Mouse (Mus musculus): Measurements from ENCODE around the gene Olfr729. TPM values are rescaled to one million over a fixed set of nuclear protein-coding genes. Genes with fewer than 3 reads are reported as not detected.

Olfr729 gene
- polyA plus RNA-seq (2015; fragmentation: Nextera tagmentation; extraction: Ambion mirVana) = 0.06 TPM in 1 of 2 replicates, not detected in the other

DNA sequence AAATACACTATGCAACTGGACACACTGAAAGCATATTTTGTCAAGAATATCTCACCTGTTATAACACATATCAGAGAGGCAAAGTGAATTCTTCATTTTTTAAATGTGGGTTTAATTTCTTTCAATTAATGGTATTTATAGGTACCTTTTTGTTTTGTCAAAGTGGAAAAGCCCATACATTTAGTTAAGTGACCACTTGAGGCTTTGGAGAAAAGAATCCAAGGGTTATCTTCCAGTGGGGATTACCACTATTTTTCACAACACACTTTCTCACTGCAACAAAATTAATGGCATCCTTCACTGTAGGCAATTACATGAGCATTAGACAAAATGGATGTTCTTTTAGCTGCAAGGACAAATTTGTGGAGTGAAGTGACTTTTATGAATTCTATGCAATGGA, at the start of gene Olfr729:
TSS of gene Olfr729 (minus strand) at position 101 of the 400 bp plus-strand sequence.
- no peaks in the 10 kb centered on the region for H3K4me1 ChIP-seq
- no peak within 1 kb of the TSS for H3K9ac ChIP-seq
- no peak for ATAC-seq (ENCODE audit: insufficient number of reproducible peaks, insufficient read depth, low FRiP score, low TSS enrichment, low read depth)
- no peak within 1 kb of the TSS for H3K4me2 ChIP-seq
- no peak within 1 kb of the TSS for H3K27ac ChIP-seq
- no peaks in the 10 kb centered on the region for H3K36me3 ChIP-seq
- no peaks in the 10 kb centered on the region for H3K27me3 ChIP-seq
- H3K9me3 ChIP-seq = no peaks in the 10 kb centered on the region
- H3K4me3 ChIP-seq = no peak within 1 kb of the TSS

DNA sequence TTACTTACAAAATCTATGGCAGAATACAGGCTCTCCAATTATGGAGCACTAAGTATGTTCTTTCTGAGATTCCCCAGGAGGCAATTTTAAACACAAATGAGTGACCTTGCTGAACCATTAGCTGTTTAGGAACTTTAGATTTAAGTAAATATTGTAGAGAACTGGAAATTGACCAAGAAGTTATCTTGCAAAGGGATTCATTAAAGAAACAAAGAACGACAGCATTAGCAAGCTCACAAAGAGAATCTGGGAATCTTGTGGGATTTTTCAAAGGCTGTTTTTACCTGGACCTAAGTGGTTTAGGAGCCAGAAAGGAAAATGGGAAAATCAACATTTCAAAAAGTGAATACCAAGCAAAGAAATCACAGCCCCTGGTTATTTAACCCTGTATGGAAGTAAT, 35.4 kb upstream of the Olfr729 start, which contains the start of gene Olfr730:
TSS of gene Olfr730 (minus strand) at position 101 of the 400 bp plus-strand sequence.
- H3K4me3 ChIP-seq = no peak within 1 kb of the TSS
- no peak for ATAC-seq (ENCODE audit: insufficient number of reproducible peaks, insufficient read depth, low FRiP score, low TSS enrichment, low read depth)
- H3K9me3 ChIP-seq = no peaks in the 10 kb centered on the region
- H3K4me2 ChIP-seq = no peak within 1 kb of the TSS
- H3K27ac ChIP-seq = no peak within 1 kb of the TSS
- no peaks in the 10 kb centered on the region for H3K4me1 ChIP-seq
- no peaks in the 10 kb centered on the region for H3K27me3 ChIP-seq
- no peaks in the 10 kb centered on the region for H3K36me3 ChIP-seq
- H3K9ac ChIP-seq = no peak within 1 kb of the TSS
- WGBS = 51% methylated on average over 1 of the region's 1 CpGs

DNA sequence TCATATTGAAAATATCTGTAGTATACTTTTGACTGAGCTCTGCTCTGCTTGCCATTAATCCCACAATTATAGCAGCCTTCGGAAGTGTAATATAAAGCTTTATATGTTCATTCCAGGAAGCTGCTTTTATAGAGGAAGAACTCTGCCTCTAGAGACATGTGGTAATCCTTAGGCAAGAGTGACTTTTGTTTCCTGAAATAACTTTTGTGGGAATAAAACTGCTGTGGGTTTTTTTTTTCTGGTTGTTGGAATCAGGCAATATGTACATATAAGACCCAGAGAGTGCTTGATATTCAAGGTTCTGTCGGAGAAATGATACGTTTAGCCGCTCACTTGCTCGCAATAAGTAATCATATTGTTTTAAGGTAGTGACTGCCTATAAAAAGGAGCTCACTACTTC, 10.1 kb downstream of the Olfr729 start, which contains the start of gene Olfr728:
TSS of gene Olfr728 (minus strand) at position 101 of the 400 bp plus-strand sequence.
- no peaks in the 10 kb centered on the region for H3K4me1 ChIP-seq
- no peaks in the 10 kb centered on the region for H3K9me3 ChIP-seq
- 79% methylated on average over 5 of the region's 5 CpGs for WGBS
- H3K36me3 ChIP-seq = no peaks in the 10 kb centered on the region
- H3K27ac ChIP-seq = no peak within 1 kb of the TSS
- H3K4me3 ChIP-seq = no peak within 1 kb of the TSS
- H3K27me3 ChIP-seq = no peaks in the 10 kb centered on the region
- ATAC-seq (ENCODE audit: insufficient number of reproducible peaks, insufficient read depth, low FRiP score, low TSS enrichment, low read depth) = no peak
- H3K4me2 ChIP-seq = no peak within 1 kb of the TSS
- H3K9ac ChIP-seq = no peak within 1 kb of the TSS

DNA sequence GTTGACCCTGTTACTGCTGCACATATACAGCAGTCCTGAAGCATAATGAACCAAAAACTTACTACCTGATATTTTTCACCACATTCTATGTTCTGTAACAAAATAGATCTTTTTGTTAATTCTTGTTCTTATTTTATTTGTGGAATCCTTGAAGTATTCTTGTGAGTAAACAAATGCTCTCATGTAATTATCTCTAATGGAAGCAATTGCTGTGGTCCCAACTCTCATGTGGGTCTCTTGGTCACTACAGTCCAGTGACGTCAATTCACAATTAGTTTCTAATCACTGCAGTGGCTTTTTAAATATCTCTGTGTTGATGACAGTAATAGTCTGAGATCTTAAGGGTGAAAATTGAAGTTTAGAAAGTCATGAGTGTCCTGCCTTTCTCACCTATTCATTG, 29.8 kb downstream of the Olfr729 start, which contains the start of gene Olfr727:
TSS of gene Olfr727 (plus strand) at position 301 of the 400 bp plus-strand sequence.
- H3K9me3 ChIP-seq = no peaks in the 10 kb centered on the region
- H3K9ac ChIP-seq = no peak within 1 kb of the TSS
- H3K27ac ChIP-seq = no peak within 1 kb of the TSS
- WGBS = 80% methylated on average over 1 of the region's 1 CpGs
- no peak within 1 kb of the TSS for H3K4me3 ChIP-seq
- no peak within 1 kb of the TSS for H3K4me2 ChIP-seq
- no peaks in the 10 kb centered on the region for H3K27me3 ChIP-seq
- no peaks in the 10 kb centered on the region for H3K36me3 ChIP-seq
- no peak for ATAC-seq (ENCODE audit: insufficient number of reproducible peaks, insufficient read depth, low FRiP score, low TSS enrichment, low read depth)
- H3K4me1 ChIP-seq = no peaks in the 10 kb centered on the region

Other genes starting within 250 kb of the Olfr729 start
- gene Olfr723, start 221.1 kb downstream of the Olfr729 start, polyA plus RNA-seq (2015; fragmentation: Nextera tagmentation; extraction: Ambion mirVana) = not detected in 2 replicates
- not detected in 2 replicates for gene Olfr724, start 189.6 kb downstream of the Olfr729 start, polyA plus RNA-seq (2015; fragmentation: Nextera tagmentation; extraction: Ambion mirVana)
- gene Olfr725, start 112.5 kb downstream of the Olfr729 start, polyA plus RNA-seq (2015; fragmentation: Nextera tagmentation; extraction: Ambion mirVana) = not detected in 2 replicates
- gene Olfr726, start 62.0 kb downstream of the Olfr729 start, polyA plus RNA-seq (2015; fragmentation: Nextera tagmentation; extraction: Ambion mirVana) = not detected in 2 replicates
- not detected in 2 replicates for gene Olfr727, start 29.7 kb downstream of the Olfr729 start, polyA plus RNA-seq (2015; fragmentation: Nextera tagmentation; extraction: Ambion mirVana)
- gene Olfr728, start 10.2 kb downstream of the Olfr729 start, polyA plus RNA-seq (2015; fragmentation: Nextera tagmentation; extraction: Ambion mirVana) = not detected in 2 replicates
- gene Olfr730, start 35.3 kb upstream of the Olfr729 start, polyA plus RNA-seq (2015; fragmentation: Nextera tagmentation; extraction: Ambion mirVana) = not detected in 2 replicates
- gene Olfr731, start 89.0 kb upstream of the Olfr729 start, polyA plus RNA-seq (2015; fragmentation: Nextera tagmentation; extraction: Ambion mirVana) = not detected in 2 replicates
- not detected in 2 replicates for gene Olfr732, start 131.3 kb upstream of the Olfr729 start, polyA plus RNA-seq (2015; fragmentation: Nextera tagmentation; extraction: Ambion mirVana)
- gene Olfr733, start 148.6 kb upstream of the Olfr729 start, polyA plus RNA-seq (2015; fragmentation: Nextera tagmentation; extraction: Ambion mirVana) = 0.10 TPM in 1 of 2 replicates, not detected in the other
- not detected in 2 replicates for gene Olfr734, start 173.9 kb upstream of the Olfr729 start, polyA plus RNA-seq (2015; fragmentation: Nextera tagmentation; extraction: Ambion mirVana)
- gene Olfr735, start 196.0 kb upstream of the Olfr729 start, polyA plus RNA-seq (2015; fragmentation: Nextera tagmentation; extraction: Ambion mirVana) = not detected in 2 replicates
- gene Tlr11, start 205.0 kb upstream of the Olfr729 start, polyA plus RNA-seq (2015; fragmentation: Nextera tagmentation; extraction: Ambion mirVana) = 0.07 TPM in 1 of 2 replicates, not detected in the other
- 0.22 TPM in 1 of 2 replicates, not detected in the other for gene Olfr736, start 228.3 kb upstream of the Olfr729 start, polyA plus RNA-seq (2015; fragmentation: Nextera tagmentation; extraction: Ambion mirVana)